Mouse (Mus musculus) kidney, adult 2 months (tissue): Measurements from ENCODE around the gene Hmces. TPM values are rescaled to one million over a fixed set of nuclear protein-coding genes. Genes with fewer than 3 reads are reported as not detected.

Source experiments
- DNase-seq: peaks from one replicate; pipeline ENCODE4 v3.0.0; 2021
- H3K27ac ChIP-seq: fragments of 200-500 bp; 2 replicates; pipeline ENCODE4 v1.5.1; 2012; ENCODE audit warnings: low read depth, low read length, control low read depth, inconsistent platforms; ENCODE audit not compliant: insufficient read depth
- H3K27me3 ChIP-seq: fragments of 200-500 bp; replicated peaks from 2 replicates; pipeline ENCODE4 v1.6.1; 2012; ENCODE audit warnings: mild to moderate bottlenecking, moderate library complexity, low read length, inconsistent platforms; ENCODE audit not compliant: control insufficient read depth, insufficient read depth
- H3K36me3 ChIP-seq: fragments of 200-500 bp; 2 replicates; pipeline ENCODE4 v1.6.1; 2012; ENCODE audit warnings: mild to moderate bottlenecking, moderate library complexity, low read length, inconsistent platforms; ENCODE audit not compliant: control insufficient read depth, insufficient read depth
- H3K4me1 ChIP-seq: fragments of 200-500 bp; 2 replicates; pipeline ENCODE4 v1.6.1; 2011; ENCODE audit warnings: low read length; ENCODE audit not compliant: control insufficient read depth, insufficient read depth
- H3K4me3 ChIP-seq: fragments of 200-500 bp; 2 replicates; pipeline ENCODE4 v1.5.1; 2011; ENCODE audit warnings: mild to moderate bottlenecking, low read depth, low read length, control low read depth; ENCODE audit not compliant: insufficient read depth
- CTCF ChIP-seq: fragments of 200-500 bp; conservative IDR thresholded peaks from 2 replicates; pipeline ENCODE4 v1.5.1; 2011; ENCODE audit warnings: low read depth, mild to moderate bottlenecking, control low read depth, low read length, moderate library complexity, mixed read lengths; ENCODE audit not compliant: insufficient read depth, insufficient read length
- POLR2A ChIP-seq: fragments of 200-500 bp; IDR thresholded peaks from one replicate; pipeline ENCODE4 v1.6.1; 2011; ENCODE audit warnings: low read depth, low read length, control low read depth
- WGBS: fragments of 180-500 bp; shearing (Covaris S2); methylation state at CpG from one replicate; pipeline ENCODE4 v1.1.7; 2018; 5-methylcytosine and 5-hydroxymethylcytosine counted together
- polyA plus RNA-seq: library from polyadenylated mRNA; depleted of rRNA; stranded (reverse); fragments of >200 nt; gene quantifications from 2 replicates; pipeline ENCODE4 v1.2.3, GENCODE M21; 2012

Hmces gene
- polyA plus RNA-seq, 1 experiment = 19.8 TPM

GRCm38 (mm10) chr6:87873963-87874362 lies 39.8 kb upstream of the Hmces start:
- 94% methylated on average over 2 of the region's 2 CpGs for WGBS
- Histone ChIP-seq H3K4me3 (no peak overlapping the region), H3K27me3 (no peaks in the 10 kb centered on the region), H3K4me1 (peaks cover 9% of the 10 kb centered on the region; the same call in 1 of the 2 replicates), H3K36me3 (no peaks in the 10 kb centered on the region), H3K27ac (no peak overlapping the region)
- no peak for DNase-seq
- TF ChIP-seq POLR2A (no peak), CTCF (no peak)

- no peak for TF ChIP-seq POLR2A
- TF ChIP-seq CTCF = no peak
- peak; percentile 11 for DNase-seq
Observed at GRCm38 (mm10) chr6:87875083-87875482, 38.7 kb upstream of the Hmces start.

GRCm38 (mm10) chr6:87875562-87875961 lies 38.2 kb upstream of the Hmces start:
- Histone ChIP-seq H3K4me1 (peaks cover 9% of the 10 kb centered on the region; the same call in 1 of the 2 replicates), H3K4me3 (no peak overlapping the region), H3K27ac (no peak overlapping the region), H3K36me3 (no peaks in the 10 kb centered on the region), H3K27me3 (no peaks in the 10 kb centered on the region)
- TF ChIP-seq POLR2A (no peak), CTCF (no peak)
- 49% methylated on average over 7 of the region's 7 CpGs for WGBS
- peak; percentile 64 for DNase-seq

More at GRCm38 (mm10) chr6:87875083-87875482, 38.7 kb upstream of the Hmces start:
- Histone ChIP-seq H3K4me1 (peaks cover 9% of the 10 kb centered on the region; the same call in 1 of the 2 replicates), H3K27me3 (no peaks in the 10 kb centered on the region), H3K4me3 (no peak overlapping the region), H3K36me3 (no peaks in the 10 kb centered on the region), H3K27ac (no peak overlapping the region)
- 79% methylated on average over 1 of the region's 1 CpGs for WGBS

GRCm38 (mm10) chr6:87876068-87876643 lies 37.6 kb upstream of the Hmces start:
- no peak overlapping the region for H3K27ac ChIP-seq
- 59% methylated on average over 13 of the region's 13 CpGs for WGBS

GRCm38 (mm10) chr6:87879010-87879409 lies 34.7 kb upstream of the Hmces start:
- TF ChIP-seq CTCF (no peak), POLR2A (no peak)
- H3K27ac ChIP-seq = no peak overlapping the region
- no peaks in the 10 kb centered on the region for H3K27me3 ChIP-seq
- 32% methylated on average over 4 of the region's 4 CpGs for WGBS
- peak; percentile 12 for DNase-seq
- H3K4me1 ChIP-seq = peaks cover 6% of the 10 kb centered on the region; the same call in 1 of the 2 replicates
- H3K36me3 ChIP-seq = no peaks in the 10 kb centered on the region
- no peak overlapping the region for H3K4me3 ChIP-seq

More at GRCm38 (mm10) chr6:87876068-87876643, 37.6 kb upstream of the Hmces start:
- H3K4me3 ChIP-seq = no peak overlapping the region
- H3K27me3 ChIP-seq = no peaks in the 10 kb centered on the region
- no peaks in the 10 kb centered on the region for H3K36me3 ChIP-seq
- TF ChIP-seq CTCF (no peak), POLR2A (no peak)
- H3K4me1 ChIP-seq = peaks cover 9% of the 10 kb centered on the region; the same call in 1 of the 2 replicates
- DNase-seq = peak; percentile 75

GRCm38 (mm10) chr6:87879628-87880027 lies 34.1 kb upstream of the Hmces start:
- no peak overlapping the region for H3K27ac ChIP-seq
- 76% methylated on average over 3 of the region's 3 CpGs for WGBS
- peaks cover 6% of the 10 kb centered on the region; the same call in 1 of the 2 replicates for H3K4me1 ChIP-seq
- DNase-seq = no peak
- H3K36me3 ChIP-seq = no peaks in the 10 kb centered on the region
- no peak overlapping the region for H3K4me3 ChIP-seq
- TF ChIP-seq CTCF (no peak), POLR2A (no peak)
- no peaks in the 10 kb centered on the region for H3K27me3 ChIP-seq

GRCm38 (mm10) chr6:87882221-87882620 lies 31.5 kb upstream of the Hmces start:
- no peak overlapping the region for H3K27ac ChIP-seq
- no peaks in the 10 kb centered on the region for H3K36me3 ChIP-seq
- H3K4me3 ChIP-seq = no peak overlapping the region
- no peak for DNase-seq
- peaks cover 5% of the 10 kb centered on the region; the same call in 1 of the 2 replicates for H3K4me1 ChIP-seq
- TF ChIP-seq POLR2A (no peak), CTCF (no peak)
- H3K27me3 ChIP-seq = no peaks in the 10 kb centered on the region
- WGBS = 83% methylated on average over 3 of the region's 3 CpGs
